Mouse (Mus musculus) fat pad, adult 2 months (tissue): ENCODE measurements around the gene Tnrc18.

Experiments used
- DNase-seq: peaks from one replicate; pipeline ENCODE4 v3.0.0-alpha.2; 2011; ENCODE audit warnings: low read depth, low spot score; ENCODE audit errors: extremely low read depth

The Tnrc18 gene

GRCm38 (mm10) chr5:142778871-142779270, 38.6 kb downstream of the Tnrc18 start:
- DNase-seq = peak; percentile 54

- DNase-seq = no peak
Measured at GRCm38 (mm10) chr5:142778135-142778534, 39.3 kb downstream of the Tnrc18 start.

GRCm38 (mm10) chr5:142776080-142776479, 41.4 kb downstream of the Tnrc18 start:
- no peak for DNase-seq

GRCm38 (mm10) chr5:142774771-142775170, 42.7 kb downstream of the Tnrc18 start:
- DNase-seq = no peak

GRCm38 (mm10) chr5:142771964-142772363, 45.5 kb downstream of the Tnrc18 start:
- no peak for DNase-seq

GRCm38 (mm10) chr5:142771034-142771433, 46.4 kb downstream of the Tnrc18 start:
- no peak for DNase-seq

GRCm38 (mm10) chr5:142769641-142770040, 47.8 kb downstream of the Tnrc18 start:
- DNase-seq = no peak

GRCm38 (mm10) chr5:142768352-142769267, 48.9 kb downstream of the Tnrc18 start:
- no peak for DNase-seq

GRCm38 (mm10) chr5:142767937-142768336, 49.5 kb downstream of the Tnrc18 start:
- no peak for DNase-seq

- no peak for DNase-seq
Measured at GRCm38 (mm10) chr5:142766708-142767107, 50.8 kb downstream of the Tnrc18 start.

GRCm38 (mm10) chr5:142764889-142765288, 52.6 kb downstream of the Tnrc18 start:
- DNase-seq = no peak

- no peak for DNase-seq
Measured at GRCm38 (mm10) chr5:142764306-142764705, 53.2 kb downstream of the Tnrc18 start.

- no peak for DNase-seq
Measured at GRCm38 (mm10) chr5:142762082-142762807, 55.2 kb downstream of the Tnrc18 start.

GRCm38 (mm10) chr5:142761326-142761983, 56.0 kb downstream of the Tnrc18 start:
- DNase-seq = no peak

GRCm38 (mm10) chr5:142759786-142760185, 57.7 kb downstream of the Tnrc18 start:
- DNase-seq = no peak

GRCm38 (mm10) chr5:142752241-142752640, 65.2 kb downstream of the Tnrc18 start:
- DNase-seq = no peak

- no peak for DNase-seq
Measured at GRCm38 (mm10) chr5:142750173-142750572, 67.3 kb downstream of the Tnrc18 start.

- no peak for DNase-seq
Measured at GRCm38 (mm10) chr5:142747026-142747629, 70.3 kb downstream of the Tnrc18 start.

- DNase-seq = peak; percentile 18
Measured at GRCm38 (mm10) chr5:142739941-142740340, 77.5 kb downstream of the Tnrc18 start.

- DNase-seq = no peak
Measured at GRCm38 (mm10) chr5:142731916-142732315, 85.5 kb downstream of the Tnrc18 start.

- DNase-seq = no peak
Measured at GRCm38 (mm10) chr5:142730295-142730694, 87.2 kb downstream of the Tnrc18 start.
